Mouse (Mus musculus): ENCODE results near the gene Gm3676.
"Not testable (repeated sequence)": the region's sequence is repeated elsewhere in the genome, so short reads cannot be mapped to it uniquely, and the experiment has no call there.

Gene Gm3676

GRCm38 (mm10) chr14:41646387-41646786 is at the start of gene Gm3676:
TSS of gene Gm3676 (minus strand) at chr14:41646487.
- DNase-seq (ENCODE audit: low spot score): not testable (repeated sequence)

- DNase-seq (ENCODE audit: low spot score): not testable (repeated sequence)
Measured at GRCm38 (mm10) chr14:41648176-41648575, 1.9 kb upstream of the Gm3676 start.

- DNase-seq (ENCODE audit: low spot score): peak; percentile 15
Measured at GRCm38 (mm10) chr14:41630144-41630543, 16.1 kb downstream of the Gm3676 start.

DNA sequence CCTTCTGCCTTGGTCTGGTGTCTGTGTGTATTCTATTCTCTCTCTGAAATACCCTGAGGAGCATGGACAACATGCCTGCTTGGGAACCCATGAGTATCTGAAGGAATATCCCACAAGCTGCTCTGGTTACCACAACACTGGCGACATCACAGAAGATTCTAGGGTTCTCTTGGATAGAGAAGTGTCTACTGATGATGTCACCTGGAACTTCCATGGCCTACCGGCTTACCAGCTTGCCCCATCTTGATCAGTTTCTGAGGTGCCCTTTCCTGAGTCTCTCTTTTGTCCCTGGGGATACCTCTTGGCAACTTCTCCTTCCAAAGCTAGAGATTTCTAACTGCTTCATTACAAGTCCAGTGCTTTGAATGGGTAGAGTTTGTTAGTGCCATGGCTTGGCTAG is 21.8 kb downstream of the Gm3676 start, which contains the start of gene Gm3072:
Gm3072 (minus strand) TSS at position 101 of the 400 bp plus-strand sequence.
- not testable (repeated sequence) for DNase-seq (ENCODE audit: low spot score)

DNA sequence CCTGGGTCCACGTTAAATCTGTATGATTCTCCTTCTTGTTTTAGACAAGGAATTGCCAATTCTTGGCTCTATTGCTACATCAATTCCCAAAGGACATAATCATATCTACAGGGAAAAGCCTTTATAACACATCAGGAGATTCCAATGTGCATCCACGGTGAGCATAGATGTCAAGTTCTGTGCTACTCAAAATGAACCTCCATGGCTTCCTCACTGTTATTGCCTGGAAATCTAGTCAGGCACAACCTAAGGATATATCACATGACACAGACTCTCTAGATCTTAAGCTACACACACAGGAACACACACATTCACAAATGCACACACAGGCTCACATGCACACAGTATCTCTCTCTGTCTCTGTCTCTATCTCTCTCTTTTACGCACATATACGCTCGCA is 23.8 kb downstream of the Gm3676 start:
- DNase-seq (ENCODE audit: low spot score): not testable (repeated sequence)

DNA sequence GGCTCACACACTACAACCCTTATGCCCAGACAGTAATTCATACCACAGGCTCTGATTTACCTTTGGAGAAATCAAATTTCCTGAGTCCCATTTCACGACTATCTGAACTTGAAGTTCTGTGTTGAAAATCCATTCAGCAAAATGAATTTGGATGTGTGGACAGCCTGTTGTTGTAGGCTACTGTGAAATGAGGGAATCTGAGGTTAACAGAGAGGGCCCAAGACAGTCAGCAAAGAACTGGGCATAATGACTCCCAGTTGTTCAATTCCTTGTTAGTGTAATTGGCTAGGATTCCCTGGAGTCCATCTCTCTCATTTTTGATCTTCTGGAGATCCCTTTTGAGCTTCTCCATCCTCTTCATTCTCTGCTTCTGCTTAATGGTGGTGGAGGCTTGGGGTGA is 35.6 kb downstream of the Gm3676 start:
- not testable (repeated sequence) for DNase-seq (ENCODE audit: low spot score)

- not testable (repeated sequence) for DNase-seq (ENCODE audit: low spot score)
Measured at GRCm38 (mm10) chr14:41600935-41601334, 45.4 kb downstream of the Gm3676 start.

All from urinary bladder, postnatal 10 days (tissue).